Mouse (Mus musculus) G1E (cell line): ENCODE measurements at regions not wholly inside any gene's neighbourhood (a gene's known extent, or its start where the extent isn't known, plus 50 kb on each side); places are given as distances from the start of the nearest gene placed in this dataset.

Experiments used
- CTCF ChIP-seq: IDR thresholded peaks from 2 replicates; pipeline ENCODE4 v1.5.1; 2012; ENCODE audit warnings: low read depth, low read length, inconsistent platforms, mixed read lengths
- GATA1 ChIP-seq: IDR thresholded peaks from 2 replicates; pipeline ENCODE4 v1.6.1; 2012; ENCODE audit warnings: borderline replicate concordance, low read length, inconsistent platforms, mixed read lengths
- POLR2AphosphoS5 ChIP-seq: IDR thresholded peaks from 2 replicates; pipeline ENCODE4 v1.6.1; 2012; ENCODE audit warnings: low read depth, low read length, inconsistent platforms; ENCODE audit not compliant: insufficient replicate concordance
- TAL1 ChIP-seq: conservative IDR thresholded peaks from 2 replicates; pipeline ENCODE4 v1.6.1; 2012; ENCODE audit warnings: low read depth, low read length, inconsistent platforms, mixed read lengths

DNA sequence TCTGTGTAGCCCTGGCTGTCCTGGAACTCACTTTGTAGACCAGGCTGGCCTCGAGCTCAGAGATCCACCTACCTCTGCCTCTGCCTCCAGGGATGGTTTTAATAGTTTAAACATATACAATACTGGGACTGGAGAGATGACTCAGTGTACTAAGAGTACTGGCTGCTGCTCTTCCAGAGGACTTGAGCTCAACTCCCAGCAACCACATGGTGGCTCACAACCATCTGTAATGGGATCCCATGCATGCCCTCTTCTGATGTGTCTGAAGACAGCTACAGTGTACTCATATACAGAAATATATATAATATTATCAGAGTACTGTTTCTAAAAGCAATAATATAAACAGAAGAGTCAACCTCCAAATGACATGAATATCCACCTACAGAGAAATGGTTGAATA lies 240.7 kb upstream of the Tsc22d2 start:
- TF ChIP-seq GATA1, result no peak
- TF ChIP-seq CTCF, result no peak
- no peak for TF ChIP-seq POLR2AphosphoS5
- TF ChIP-seq TAL1, result no peak
